ENCODE assay signal across 12 mouse cellular contexts in the genomic region with DNA sequence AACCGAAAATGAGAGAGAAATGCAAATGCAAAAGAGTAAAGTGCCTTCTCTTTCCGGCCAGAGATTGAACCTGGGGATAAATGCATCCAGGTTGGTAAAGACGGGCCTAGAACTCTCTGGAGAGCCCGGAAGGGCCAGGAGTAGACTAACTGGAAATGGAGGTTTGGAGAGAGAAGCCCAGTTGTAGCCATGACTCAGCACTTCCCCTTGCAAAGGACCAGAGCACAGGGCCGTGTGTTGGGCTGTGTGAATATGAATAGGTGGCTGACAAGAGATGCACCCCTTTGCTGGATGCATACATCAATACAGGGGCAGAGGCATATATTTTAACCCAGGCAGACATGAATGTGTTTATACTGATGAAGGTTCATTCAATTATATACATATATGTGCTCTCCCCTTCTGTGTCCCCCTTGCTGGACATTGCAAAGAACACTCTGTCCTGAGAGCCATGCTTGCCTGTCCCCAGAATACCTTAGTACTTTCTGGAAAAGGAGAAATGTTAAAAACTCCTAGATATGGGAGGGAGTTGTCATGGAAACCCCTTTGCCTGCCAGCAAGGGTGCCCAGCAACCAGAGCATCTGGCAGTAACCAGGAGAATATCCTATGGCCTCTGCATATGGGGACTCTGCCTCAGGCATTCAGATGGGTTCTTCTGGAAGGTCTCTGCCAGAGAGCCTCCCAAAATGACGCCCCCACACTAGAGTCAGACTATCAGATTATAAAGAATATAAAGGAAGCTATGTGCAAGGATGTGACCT. TPM values are rescaled to one million over a fixed set of nuclear protein-coding genes. Genes with fewer than 3 reads are reported as not detected.
DNase-seq lines count a peak whose midpoint lies in the region; ATAC-seq and TF ChIP-seq lines count a peak whose summit lies in the region.
"Had no signal": no experiment of that assay in that cellular context is flagged by ENCODE, and none has a peak within 500 bp of the region (broad histone marks: within the 10 kb centered on the region; RNA-seq: fewer than 3 reads in every experiment).

No protein-coding gene starts in this region.

- ATAC-seq in megakaryocyte progenitor cell, adult 5-6 weeks (replicated peaks; ENCODE audit: poor library complexity) = no peak

- intact Hi-C loops in left cerebral cortex, adult 2 months (cut with DNase I) = no loop called here

- DNase-seq in left cerebral cortex, adult 2 months (ENCODE audit: extremely low spot score in 1 of 2, low spot score in 2 of 2) = peak in 1 of 2 experiments; percentile 27
- no peak for DNase-seq in left cerebral cortex, adult 11 months (ENCODE audit: low spot score)
- DNase-seq in cerebellum, adult 9-10 months = peak; percentile 41
- DNase-seq in layer of hippocampus, postnatal 36 days = peak; percentile 27 to 29
- peak; percentile 67 to 77 for DNase-seq in right cerebral cortex, postnatal 10 days (ENCODE audit: low spot score in 2 of 2)
- DNase-seq in spleen, postnatal 14 days (ENCODE audit: low spot score in 2 of 2) = no peak
- DNase-seq: adrenal gland, postnatal 25 days had no signal

- H3K4me3 ChIP-seq in left cerebral cortex, adult 2 months = peak overlapping the region; percentile 80

- peak overlapping the region; percentile 74 for H3K27ac ChIP-seq in left cerebral cortex, adult 2 months
- H3K27ac ChIP-seq: heart, embryonic 15.5 days; limb, embryonic 15.5 days had no signal

- no peak for TF ChIP-seq CTCF in left cerebral cortex, adult 2 months (IDR thresholded peaks at IDR 0.05)

RNA-seq across cellular contexts. Expression of a gene that starts 4.7 kb away (rescaled TPM):
- 100 to 1,000 TPM; 365 to 389 TPM for total RNA-seq in left cerebral cortex, adult 2 months (2021)
- total RNA-seq in layer of hippocampus, postnatal 36 days (2021) = 100 to 1,000 TPM; 194 to 207 TPM
- total RNA-seq in megakaryocyte progenitor cell, adult 5-6 weeks (2015) = not detected in 2 replicates
- not detected in 2 replicates for total RNA-seq in megakaryocyte progenitor cell, adult 5-6 weeks (2017)
- total RNA-seq: G1E; megakaryocyte, adult 5-6 weeks had no signal

RNA-seq across cellular contexts. Expression of a gene that starts 25.8 kb away (rescaled TPM):
- total RNA-seq in left cerebral cortex, adult 2 months (2021) = not detected
- total RNA-seq in layer of hippocampus, postnatal 36 days (2021) = not detected
- total RNA-seq in megakaryocyte progenitor cell, adult 5-6 weeks (2015) = not detected in 2 replicates
- total RNA-seq in megakaryocyte progenitor cell, adult 5-6 weeks (2017) = not detected in 2 replicates
- total RNA-seq: megakaryocyte, adult 5-6 weeks had no signal

RNA-seq across cellular contexts. Expression of a gene that starts 33.5 kb away (rescaled TPM):
- total RNA-seq in left cerebral cortex, adult 2 months (2021) = not detected
- not detected for total RNA-seq in layer of hippocampus, postnatal 36 days (2021)
- total RNA-seq in megakaryocyte progenitor cell, adult 5-6 weeks (2015) = not detected in 2 replicates
- not detected in 2 replicates for total RNA-seq in megakaryocyte progenitor cell, adult 5-6 weeks (2017)
- total RNA-seq: G1E; megakaryocyte, adult 5-6 weeks had no signal

Comparison
In these comparisons a context has a peak if more than half of its experiments do, and no peak if none do; other contexts are left out.
1. DNase-seq: peak in cerebellum, adult 9-10 months (single experiment), layer of hippocampus, postnatal 36 days (2 of 2) and right cerebral cortex, postnatal 10 days (2 of 2); none in left cerebral cortex, adult 11 months (single experiment) and spleen, postnatal 14 days (0 of 2).
2. RNA of a gene that starts 4.7 kb away (total RNA-seq): 365 to 389 TPM in left cerebral cortex, adult 2 months and 194 to 207 TPM in layer of hippocampus, postnatal 36 days; not detected in megakaryocyte progenitor cell, adult 5-6 weeks; every median in the first group is over 100 times any median in the second.